Mouse (Mus musculus) adrenal gland, postnatal 25 days (tissue): ENCODE data around the gene Trpm1. TPM values are rescaled to one million over a fixed set of nuclear protein-coding genes. Genes with fewer than 3 reads are reported as not detected.

Source experiments
- DNase-seq: peaks from one replicate; pipeline ENCODE4 v3.0.0; 2021; ENCODE audit warnings: mixed read lengths
- total RNA-seq: library from RNA; stranded (reverse); gene quantifications from 2 replicates; pipeline ENCODE4 v1.2.3, GENCODE M21; 2021

Gene Trpm1
- total RNA-seq, 1 experiment from 2014 or later, result not detected

DNA sequence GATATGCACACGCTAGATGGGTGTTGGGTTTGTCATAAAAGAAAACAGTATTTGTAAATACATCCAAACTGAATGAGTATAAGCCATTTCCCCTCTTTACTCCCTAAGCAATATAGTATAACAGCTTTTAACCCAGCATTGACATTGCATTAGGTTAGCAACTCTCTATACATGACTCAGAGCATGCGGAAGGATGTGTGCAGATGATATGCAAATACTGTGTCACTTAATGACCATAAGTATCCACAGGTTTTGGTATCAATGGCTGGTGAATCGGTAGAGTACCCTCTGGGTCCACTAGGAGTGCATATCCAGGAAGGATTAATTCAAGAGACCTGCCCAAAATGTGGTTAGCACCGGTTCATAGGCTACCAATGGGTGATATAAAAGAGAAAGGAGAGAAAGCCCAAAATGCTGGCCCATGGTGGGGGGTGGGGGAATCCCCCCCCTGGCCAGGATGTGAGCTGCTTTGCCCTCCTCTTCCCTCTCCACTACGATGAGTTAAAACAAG is 80.7 kb downstream of the Trpm1 start:
- no peak for DNase-seq

DNA sequence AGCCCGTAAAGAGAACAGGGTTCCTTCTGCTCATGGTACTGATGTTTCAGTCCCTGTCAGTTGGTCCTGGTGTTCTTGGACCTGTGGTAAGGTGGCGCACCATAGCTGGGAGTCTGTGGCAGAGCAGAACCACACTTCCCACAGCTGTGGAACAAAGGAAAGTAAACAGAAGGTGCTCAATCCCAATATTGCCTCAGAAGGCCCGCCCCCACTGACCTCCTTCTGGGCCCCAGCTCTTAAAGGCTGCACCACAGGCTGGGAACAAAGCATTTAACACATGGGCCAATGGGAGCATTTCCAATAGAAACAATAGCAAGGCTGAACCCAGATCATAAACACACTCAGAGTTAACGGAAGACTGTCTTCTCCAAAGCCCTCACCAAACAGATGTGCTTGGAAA is 82.9 kb downstream of the Trpm1 start:
- no peak for DNase-seq

DNA sequence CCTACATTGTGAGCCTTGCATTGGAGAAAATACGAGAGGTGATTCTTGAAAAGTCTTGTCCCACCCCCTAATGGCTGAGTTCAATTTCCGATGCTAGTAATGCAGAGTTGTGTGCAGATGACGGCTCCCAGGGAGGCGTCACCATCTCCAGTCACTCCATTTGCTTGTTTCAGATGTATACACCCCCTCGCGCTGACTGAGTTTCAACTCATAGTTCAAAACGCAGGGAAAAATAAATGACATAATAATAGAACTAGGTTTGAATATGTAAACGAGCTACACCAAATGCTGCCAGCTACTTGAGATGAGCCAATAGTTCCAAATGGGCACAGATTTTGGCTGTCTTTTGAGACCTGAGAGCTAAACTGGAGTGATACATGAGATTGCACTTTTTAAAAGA is 84.1 kb downstream of the Trpm1 start:
- no peak for DNase-seq

DNA sequence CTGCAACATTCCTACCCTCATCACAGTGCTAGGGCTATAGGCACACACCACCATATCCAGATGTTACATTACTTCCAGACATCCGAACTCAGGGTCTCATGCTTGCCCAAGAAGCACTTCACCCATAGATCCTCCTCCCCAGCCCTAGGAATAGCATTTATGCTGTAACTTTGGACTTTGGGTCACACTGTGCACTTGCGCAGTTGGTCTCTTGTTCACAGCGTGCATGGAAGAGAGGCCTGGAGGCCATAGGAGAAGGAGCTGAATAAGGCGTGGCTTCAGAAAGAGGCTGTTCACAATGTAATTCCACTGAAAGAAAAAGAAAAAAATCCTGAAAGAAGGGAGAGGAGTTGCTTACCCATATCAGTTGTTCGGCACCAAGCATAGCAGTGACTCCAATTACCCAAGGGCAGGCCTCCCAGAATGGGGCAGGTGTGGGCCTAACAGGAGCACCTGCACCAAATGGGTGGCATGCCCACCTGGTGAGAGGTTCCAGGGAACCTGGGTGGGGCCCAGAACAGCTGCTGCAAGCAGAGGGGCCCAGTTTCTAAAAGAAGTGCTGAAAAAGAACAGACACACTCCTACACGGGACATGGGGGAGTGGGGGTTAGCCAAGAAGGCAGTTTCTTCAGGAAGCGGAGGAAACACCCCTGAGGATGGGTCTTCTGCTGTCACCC is 84.9 kb downstream of the Trpm1 start:
- no peak for DNase-seq

DNA sequence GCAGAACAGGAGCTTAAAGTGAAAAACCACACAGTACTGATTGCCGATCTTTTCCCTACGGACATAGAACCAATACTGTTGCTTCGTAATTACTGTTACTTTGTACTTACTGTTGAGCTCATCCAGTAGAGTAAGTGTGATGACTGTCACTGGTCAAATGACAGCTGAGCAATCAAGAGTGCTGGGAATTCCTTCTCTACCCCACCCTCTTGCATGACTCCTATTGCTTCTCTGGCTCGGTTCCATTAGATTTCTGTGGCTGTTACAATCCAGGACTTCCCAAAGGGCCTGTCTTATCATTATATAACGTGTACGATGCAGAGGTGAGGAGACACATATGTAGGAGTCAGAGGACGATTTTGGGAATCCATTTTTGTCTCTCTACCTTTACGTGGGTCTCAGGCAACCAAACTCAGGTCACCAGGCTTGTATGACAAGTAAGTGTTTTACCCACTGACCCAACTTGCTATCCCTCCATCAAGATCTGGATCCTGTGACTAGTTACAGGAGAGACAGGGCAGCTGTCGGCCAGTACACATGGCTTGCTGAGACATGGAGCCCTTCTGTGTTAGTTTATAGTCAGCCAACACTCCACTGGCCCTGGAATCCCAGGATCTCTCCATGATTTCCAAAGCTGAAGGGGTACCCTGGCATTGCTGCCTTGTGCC is 85.6 kb downstream of the Trpm1 start:
- DNase-seq, result no peak

DNA sequence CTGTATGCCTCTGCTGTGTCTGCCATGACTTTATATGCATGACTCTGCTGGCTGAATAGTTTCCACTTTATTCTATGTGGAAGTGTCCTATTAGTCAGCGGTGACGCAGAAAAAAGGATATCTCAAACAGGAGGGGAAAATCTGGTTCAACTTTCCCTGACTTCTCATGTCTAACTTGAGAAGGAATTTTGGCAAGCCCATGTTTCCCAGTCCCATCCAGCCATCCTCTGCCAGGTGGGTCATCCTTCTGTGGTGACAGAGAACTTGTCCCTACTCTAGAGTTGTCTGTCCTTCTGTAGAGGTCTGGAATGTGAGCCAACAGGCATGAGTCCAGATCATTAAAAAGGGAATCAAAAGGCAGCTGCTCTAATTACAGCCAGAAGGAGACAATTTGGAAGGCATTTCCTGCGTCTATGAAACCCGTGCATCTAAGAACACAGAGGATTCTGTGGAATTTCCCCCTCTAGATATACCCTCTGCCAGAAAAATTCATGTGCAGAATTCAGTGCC is 86.2 kb downstream of the Trpm1 start:
- no peak for DNase-seq

DNA sequence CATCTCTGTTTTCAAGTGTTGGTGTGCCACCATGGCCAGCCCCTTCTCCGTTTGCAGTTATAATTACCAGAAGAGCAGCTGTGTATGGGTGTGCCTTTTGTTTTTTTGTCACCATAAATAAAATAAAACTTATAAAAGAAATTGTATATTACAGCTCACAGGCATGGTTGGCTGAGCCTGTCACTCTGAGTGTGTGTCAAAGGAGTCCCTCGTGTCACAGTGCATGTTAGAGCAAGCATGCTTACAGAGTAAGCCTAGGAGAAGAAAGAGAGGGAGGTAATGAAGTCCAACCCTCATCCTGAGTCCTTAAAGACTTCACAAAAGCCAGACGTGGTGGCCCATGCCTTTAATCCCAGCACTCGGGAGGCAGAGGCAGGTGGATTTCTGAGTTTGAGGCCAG is 88.8 kb downstream of the Trpm1 start:
- no peak for DNase-seq

DNA sequence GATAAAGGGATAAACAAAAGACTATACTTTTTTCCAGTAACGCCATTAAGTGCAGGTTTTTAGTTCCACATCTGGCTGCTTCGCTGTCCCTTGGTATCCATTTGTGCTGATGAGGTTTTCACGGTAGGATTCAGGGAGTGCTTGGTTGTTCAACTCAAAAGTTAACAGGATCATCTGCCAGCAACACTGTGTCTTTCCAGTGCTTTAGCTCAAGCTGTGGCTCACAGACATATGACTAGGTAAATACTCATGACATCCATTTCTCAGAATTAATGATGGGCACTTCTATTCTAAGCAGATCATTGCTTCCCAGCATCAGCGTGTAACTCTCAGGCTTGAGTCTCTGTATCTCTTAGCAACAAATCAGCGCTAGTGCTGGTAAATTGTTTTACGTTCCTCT is 90.7 kb downstream of the Trpm1 start:
- no peak for DNase-seq

DNA sequence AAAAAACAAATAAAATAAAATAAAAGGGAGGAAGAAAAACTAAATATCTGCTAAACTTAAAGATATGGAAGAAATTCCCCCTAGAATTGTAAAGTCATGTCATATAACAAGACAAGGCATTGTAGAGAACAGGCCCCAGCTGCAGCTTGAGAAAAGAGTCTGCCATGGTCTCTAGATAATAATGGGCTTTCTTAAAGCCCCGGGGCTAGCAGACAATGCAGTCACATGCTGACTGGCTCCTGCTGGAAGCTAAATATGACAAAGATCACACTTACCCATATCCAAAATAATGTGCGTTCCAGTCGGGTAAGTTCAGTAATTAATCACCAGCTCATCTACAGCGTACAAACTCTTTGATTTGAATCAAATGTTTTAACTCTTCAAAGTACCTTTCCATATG is 93.1 kb downstream of the Trpm1 start:
- no peak for DNase-seq

DNA sequence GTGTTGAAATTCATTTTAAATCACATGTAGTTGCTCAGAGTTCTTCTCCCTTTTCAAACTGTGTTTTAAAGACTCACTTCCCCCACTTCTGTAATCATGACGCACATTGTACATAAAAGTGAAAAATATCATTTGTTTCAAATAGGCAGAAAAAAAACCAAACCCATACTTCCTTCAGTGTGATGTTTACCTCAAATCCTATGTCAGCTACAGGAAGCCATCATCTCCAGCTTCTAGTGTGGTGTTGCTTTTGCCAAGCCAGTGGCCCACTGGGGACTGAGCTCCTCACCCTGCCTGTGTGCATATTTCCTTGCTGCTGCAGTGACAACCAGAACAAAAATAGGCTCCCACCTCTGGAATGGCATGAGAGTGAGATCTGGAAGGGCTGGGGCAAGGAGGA is 94.7 kb downstream of the Trpm1 start:
- no peak for DNase-seq

DNA sequence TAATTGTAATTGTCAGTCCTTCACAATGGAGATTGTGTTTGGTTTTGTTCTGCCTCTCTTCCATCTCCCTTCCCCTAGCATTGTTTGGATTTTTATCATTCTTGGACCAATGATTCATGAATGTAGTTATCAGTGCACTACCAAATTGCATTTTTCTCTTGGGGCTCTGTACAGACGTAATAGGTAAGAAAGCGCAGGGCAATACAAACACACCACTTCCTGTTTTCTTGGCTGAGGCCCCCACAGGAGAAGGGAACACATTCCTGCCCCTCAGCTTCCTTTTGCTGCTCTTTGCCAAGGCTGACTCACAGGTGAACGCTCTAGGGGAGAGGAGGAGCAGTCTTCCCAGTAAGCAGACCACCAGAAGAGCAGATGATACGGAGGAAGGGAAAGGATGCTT is 96.1 kb downstream of the Trpm1 start:
- DNase-seq, result no peak

DNA sequence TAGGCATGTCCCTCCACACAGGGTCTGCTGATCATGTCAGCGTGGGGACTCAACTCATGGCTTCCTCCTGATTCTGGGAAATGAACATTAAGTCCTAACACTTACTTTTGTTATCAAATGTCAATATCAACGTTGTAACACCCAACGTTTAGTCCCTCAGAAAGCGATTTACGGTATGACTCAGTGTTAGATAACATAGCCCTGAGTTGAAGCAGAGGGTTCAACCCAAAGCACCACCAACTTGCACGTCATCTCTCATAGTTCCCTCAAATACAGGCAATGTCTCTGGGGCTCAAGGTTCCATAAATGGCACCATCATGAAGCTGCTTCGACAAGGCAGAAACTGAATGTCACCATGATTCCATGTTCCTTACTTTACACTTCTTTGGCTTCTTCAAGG is 96.8 kb downstream of the Trpm1 start:
- DNase-seq, result no peak

DNA sequence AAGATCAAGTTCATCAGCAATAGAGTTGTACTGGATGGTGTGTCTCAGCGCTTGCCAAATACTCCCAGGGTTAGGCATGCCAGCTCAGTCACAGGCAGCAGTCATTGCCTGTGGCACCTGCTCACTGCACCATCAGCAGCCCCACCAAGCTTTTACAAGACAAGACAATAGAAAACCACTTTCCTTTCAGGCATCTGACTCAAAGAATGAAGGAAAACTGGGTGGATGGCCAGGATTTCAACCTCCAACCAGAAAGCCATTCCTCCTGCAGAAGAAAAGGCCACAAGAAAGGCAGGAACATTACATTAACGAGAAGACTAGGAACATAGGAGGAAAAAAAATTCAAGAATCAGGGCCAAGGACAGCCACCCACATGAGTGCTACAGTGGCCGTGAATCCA is 100.1 kb downstream of the Trpm1 start:
- no peak for DNase-seq

DNA sequence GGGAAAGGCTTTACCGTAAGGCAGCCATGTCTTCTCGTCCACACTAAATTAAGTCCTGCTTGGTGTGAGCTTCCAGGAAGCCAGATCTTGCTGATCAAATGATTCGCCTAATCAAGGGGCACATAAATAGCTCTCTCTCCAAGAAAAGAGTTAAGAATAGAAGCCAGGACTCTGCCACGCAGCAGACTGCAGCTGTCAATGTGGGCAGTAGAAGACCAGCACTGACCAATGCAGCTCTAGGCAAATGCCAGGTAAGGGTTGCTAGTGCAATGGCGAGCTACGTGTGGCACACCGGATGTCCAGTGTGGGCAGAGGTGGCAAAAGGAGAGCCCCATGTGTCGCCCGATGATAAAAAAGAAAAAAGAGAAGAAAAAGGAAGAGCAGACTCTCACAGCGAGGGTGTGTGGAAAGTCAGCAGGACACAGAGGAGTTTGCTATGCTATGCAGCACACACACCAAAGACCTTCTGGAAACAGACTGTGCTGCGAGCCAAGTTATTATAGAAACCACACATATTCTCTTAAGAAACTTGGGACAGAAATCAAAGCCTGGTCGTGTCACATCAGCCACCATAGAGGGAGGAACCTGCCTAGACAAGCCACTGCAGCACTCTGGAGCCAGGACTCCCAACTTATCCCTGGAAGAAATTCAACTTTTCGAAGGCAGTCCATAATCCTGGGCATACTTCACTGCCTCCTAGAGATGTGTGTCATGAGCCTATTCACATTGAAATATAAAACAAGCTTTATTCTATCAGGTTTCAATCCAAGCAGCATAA is 112.1 kb downstream of the Trpm1 start:
- DNase-seq, result no peak

DNA sequence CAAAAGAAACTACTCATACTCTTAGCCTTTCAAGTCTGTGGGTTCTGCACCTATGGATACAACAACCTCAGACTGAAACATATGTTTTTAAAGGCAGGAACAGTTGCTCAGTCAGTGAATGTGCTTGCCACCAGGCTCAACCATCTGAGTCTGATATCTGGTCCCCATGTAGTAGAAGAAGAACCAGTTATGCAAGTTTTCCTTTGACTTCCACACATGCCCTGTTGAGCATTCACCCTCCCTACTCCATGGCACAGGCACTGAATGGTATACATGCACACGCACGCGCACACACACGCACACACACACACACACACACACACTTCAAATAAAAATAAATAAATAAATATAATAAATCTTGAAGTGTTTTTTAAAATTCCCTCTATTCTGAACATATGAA is 113.0 kb downstream of the Trpm1 start:
- no peak for DNase-seq

DNA sequence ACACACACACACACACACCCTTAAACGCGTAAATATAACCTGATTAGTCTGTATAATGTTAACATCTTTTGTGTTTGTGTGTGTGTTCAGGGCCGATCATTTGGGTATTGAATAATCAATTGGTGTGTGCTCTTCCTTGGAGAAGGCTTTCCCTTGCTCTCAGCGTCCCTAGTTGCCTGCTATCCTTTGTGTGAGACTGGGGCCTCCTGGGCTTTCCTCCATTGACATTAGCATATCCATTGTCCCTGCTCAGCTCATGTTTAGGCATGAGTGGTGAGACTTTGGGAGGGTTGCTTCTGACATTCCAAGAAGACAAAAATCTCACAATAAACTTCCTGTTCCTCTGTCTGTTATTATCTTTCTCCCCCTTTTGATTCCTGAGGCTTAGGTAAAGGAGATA is 118.3 kb downstream of the Trpm1 start:
- DNase-seq, result no peak

DNA sequence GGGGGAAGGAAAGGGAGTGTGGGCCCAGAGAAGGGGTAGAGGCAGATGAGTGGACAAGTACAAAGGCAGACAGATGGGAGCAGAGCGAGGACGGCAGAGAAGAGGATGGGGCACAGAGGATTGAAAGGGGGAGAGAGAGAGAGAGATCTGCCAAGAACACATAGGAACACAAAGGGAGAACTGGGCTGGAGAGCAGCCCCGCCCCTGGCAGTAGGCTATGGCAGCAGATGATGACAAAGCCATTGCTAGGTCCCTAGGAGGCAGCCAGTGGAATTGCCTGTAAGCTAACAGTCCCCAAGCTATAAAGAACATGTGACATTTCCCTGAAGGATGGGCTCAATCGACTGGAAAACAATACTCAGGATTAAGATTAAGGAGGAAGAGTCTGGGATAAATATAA is 121.9 kb downstream of the Trpm1 start:
- no peak for DNase-seq

DNA sequence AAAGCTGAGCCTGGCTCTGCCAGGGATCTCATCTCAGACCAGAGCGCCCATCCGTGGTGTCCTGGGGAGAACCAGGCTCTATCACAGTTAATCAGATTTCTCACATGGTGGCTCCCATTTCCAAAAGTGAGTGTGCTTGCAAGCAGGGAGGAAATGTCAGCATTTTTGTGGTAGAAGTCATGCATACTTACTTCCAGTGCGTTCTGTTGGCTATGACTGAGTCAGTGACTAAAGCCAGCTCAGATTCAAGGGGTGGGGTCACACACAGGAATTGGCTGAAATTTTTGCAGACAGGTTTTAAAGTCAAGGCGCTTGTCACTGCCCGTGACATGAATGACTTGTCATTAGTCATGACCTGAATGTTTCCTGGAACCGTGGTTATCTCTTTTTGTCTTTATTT is 123.3 kb downstream of the Trpm1 start:
- DNase-seq, result no peak

DNA sequence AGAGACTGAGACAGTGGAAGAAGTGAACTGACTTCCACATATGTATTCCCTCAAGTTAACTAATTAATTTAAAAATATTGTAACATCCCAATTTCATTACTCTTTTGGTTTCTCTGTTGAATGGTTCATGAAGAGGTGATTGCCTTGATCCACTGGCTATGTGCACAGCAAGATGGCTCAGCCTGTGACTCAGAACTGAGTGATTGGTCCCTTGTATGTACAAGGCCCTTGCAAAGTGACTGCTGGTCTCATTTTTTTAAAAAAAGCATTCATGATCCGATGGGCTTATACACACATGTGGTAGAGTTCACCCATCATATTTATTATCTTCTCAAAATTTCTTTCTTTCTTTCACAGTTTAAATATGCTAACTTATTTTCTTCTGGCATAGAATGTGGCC is 124.9 kb downstream of the Trpm1 start:
- no peak for DNase-seq

DNA sequence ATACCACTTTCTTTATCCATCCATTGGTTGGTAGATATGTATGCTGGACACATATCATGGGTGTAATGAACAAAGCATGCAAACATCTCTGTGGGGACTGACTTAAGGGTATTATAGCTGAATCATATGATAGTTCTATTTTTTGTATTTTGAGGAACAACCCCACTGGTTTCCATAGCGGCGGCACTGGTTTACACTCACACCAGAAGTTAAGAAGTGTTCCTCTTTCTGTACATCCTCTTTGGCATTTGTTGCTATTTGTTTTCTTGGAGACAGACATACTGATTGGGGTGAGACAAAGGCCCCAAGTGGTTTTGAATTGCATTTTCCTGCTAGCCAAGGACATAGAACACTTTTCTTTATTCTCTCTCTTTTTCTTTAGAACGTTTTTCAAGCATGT is 125.9 kb downstream of the Trpm1 start:
- no peak for DNase-seq

DNA sequence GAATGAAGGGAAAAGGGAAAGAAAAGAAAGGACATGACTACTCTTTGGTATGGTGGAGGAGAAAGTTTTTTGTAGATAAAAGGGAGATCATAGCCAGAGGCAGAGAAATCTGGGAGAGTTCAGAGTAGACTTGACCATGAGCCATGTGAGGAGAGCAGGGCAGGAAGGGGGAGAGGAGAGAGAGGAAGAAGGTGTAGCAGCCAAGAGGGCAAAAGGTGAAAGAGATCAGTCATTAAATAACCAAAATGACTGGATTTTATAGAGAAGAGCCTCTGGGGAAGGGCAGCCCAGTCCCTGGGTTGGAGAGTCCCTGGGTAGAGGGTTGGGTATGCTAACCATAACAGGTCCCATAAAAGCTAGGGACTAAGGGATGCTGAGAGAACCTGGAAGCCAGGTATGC is 132.9 kb downstream of the Trpm1 start:
- DNase-seq, result no peak

DNA sequence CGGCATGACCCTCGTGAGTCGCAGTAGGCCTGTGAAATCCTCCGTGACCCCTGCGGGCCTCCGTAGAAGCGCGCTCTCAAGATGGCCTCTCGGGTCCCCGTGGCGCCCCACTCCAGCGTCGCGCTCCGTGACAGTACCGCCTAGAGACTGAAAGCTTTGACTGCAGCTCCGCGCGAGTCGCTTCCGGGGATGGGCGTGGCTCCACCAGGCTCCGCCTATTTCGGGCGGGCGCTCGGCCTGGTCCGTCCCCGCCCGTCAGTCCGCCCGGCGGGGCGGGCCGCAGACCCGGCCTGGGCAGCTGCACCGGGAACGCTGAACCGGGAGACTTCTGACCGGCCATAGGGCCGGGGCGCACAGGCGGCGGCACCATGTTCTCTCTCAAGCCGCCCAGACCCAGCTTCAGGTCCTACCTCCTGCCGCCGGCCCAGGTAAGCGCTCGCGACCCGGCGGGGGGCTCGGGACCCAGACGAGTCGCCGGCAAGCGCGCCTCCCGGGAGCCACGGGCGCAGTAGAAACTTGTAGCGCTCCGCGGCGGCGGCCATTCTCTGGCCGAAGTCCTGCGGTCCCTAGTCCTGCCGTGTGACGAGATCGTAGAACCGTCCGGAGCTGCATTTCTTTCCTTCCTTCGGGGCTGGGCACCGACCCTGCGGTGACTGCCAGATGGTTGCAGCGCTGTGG is 133.9 kb downstream of the Trpm1 start, which contains the start of gene Mtmr10:
Mtmr10 (plus strand) TSS at position 240 of the 678 bp plus-strand sequence.
- peak; percentile 99 for DNase-seq

DNA sequence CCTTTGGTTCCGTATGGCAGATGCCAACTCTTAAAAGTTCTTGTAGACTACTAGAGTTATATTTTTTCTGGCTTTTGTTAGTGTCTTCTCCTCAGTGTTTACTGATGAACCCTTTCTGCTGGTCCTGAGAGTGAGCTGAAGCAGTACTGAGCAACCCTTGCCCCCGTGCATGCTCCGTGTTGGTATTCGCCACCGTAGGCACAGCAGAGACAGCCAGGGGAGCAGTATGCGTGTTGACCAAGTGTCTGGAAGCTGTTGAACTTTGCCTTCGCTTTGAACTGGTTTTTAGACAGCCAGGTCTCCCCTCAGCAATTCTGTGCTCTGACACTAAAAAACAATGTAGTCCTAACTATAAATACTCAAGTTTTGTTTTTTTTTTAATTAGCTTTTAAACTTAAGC is 135.8 kb downstream of the Trpm1 start:
- no peak for DNase-seq
